Mouse (Mus musculus): ENCODE results near the gene Epor. TPM values are rescaled to one million over a fixed set of nuclear protein-coding genes. Genes with fewer than 3 reads are reported as not detected.

The Epor gene
- polyA plus RNA-seq, 1 experiment: 9.2 TPM

DNA sequence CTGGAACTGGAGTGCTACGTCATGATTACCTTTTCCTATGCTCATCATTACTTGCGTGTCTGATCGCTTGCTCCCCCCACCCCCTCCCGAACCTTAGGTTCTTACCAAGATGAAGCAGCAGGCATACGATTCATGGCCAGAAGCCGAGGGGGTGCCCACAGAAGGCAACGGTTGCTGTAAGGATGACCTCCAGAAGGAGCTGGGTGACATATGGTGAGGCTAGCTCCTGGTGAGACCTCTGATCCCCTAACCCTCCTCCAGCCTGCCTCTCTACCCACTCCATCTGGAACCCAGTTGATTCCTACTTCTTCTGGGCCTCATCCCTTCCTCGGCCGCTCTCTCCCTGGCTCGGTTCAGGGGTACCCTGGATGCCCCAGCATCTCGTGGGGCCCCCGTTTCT lies 29.3 kb downstream of the Epor start:
- TF ChIP-seq POLR2A (IDR thresholded peaks at IDR 0.05; ENCODE audit: borderline replicate concordance, insufficient read depth, low read length) (no peak), CTCF (IDR thresholded peaks at IDR 0.05; ENCODE audit: borderline replicate concordance, insufficient read depth, low read depth, low read length) (no peak)
- Histone ChIP-seq H3K27ac (ENCODE audit: insufficient read depth, low read length) (no peak overlapping the region), H3K27me3 (ENCODE audit: control insufficient read depth, insufficient read depth, low read length) (no peaks in the 10 kb centered on the region), H3K4me1 (ENCODE audit: control insufficient read depth, insufficient read depth, low read length) (peaks cover 25% of the 10 kb centered on the region), H3K4me3 (replicated peaks; ENCODE audit: insufficient read depth, low read depth, low read length) (no peak overlapping the region)
- DNase-seq: peak; percentile 49 to 50
- 19% methylated on average over 12 of the region's 12 CpGs for WGBS

- no peaks in the 10 kb centered on the region for H3K27me3 ChIP-seq (ENCODE audit: control insufficient read depth, insufficient read depth, low read length)
- no peak overlapping the region for H3K4me3 ChIP-seq (replicated peaks; ENCODE audit: insufficient read depth, low read depth, low read length)
- WGBS: 52% methylated on average over 12 of the region's 12 CpGs
- DNase-seq: peak in 1 of 2 experiments; percentile 14
- peaks cover 18% of the 10 kb centered on the region for H3K4me1 ChIP-seq (ENCODE audit: control insufficient read depth, insufficient read depth, low read length)
- TF ChIP-seq POLR2A (IDR thresholded peaks at IDR 0.05; ENCODE audit: borderline replicate concordance, insufficient read depth, low read length) (no peak), CTCF (IDR thresholded peaks at IDR 0.05; ENCODE audit: borderline replicate concordance, insufficient read depth, low read depth, low read length) (no peak)
- H3K27ac ChIP-seq (ENCODE audit: insufficient read depth, low read length): no peak overlapping the region
These were observed 30.7 kb downstream of the Epor start for GRCm38 (mm10) chr9:21932445-21933137.

DNA sequence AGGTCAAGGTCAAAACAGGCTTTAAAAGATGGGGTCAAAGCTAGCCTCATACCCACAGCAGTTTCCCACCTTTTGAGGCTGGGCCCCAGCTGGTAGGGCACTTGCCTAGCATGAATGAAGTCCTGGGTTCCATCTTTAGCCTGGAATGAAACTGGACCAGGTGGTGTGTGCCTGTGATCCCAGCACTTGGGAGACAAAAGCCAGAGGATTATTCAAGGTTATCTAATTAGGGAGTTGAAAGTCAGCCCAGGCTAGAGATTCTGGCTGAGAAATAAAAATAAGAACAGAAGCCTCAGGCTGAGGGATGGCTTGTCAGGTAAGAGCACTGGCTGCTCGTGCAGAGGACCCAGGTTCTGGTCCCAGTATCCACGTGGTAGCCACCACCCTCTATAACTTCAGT lies 31.3 kb downstream of the Epor start:
- WGBS: 15% methylated on average over 2 of the region's 2 CpGs
- Histone ChIP-seq H3K4me1 (ENCODE audit: control insufficient read depth, insufficient read depth, low read length) (peaks cover 18% of the 10 kb centered on the region), H3K4me3 (replicated peaks; ENCODE audit: insufficient read depth, low read depth, low read length) (no peak overlapping the region), H3K27me3 (ENCODE audit: control insufficient read depth, insufficient read depth, low read length) (no peaks in the 10 kb centered on the region), H3K27ac (ENCODE audit: insufficient read depth, low read length) (peak overlapping the region; percentile 51)
- TF ChIP-seq POLR2A (IDR thresholded peaks at IDR 0.05; ENCODE audit: borderline replicate concordance, insufficient read depth, low read length) (no peak), CTCF (IDR thresholded peaks at IDR 0.05; ENCODE audit: borderline replicate concordance, insufficient read depth, low read depth, low read length) (no peak)
- peak; percentile 31 to 65 for DNase-seq

DNA sequence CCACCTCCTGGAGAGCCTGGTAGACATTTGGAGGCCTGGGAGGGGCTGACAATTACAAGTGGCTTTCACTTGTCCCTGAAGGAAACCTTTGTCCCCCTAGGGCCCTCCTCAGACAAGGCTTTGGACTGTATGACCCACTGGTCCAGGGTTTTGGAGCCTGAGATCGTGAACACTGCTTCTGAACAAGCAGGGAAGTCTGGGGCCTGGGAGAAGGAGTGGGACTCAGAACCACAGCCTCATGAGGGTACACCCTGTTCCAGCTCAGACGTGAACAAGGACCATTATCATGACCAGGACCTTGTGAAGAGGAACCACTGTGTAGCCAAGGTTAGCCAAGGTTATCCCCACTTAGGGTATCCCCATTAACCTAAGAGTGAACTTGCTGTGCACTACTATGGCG lies 34.1 kb downstream of the Epor start:
- WGBS: 81% methylated on average over 3 of the region's 3 CpGs
- Histone ChIP-seq H3K27ac (ENCODE audit: insufficient read depth, low read length) (no peak overlapping the region), H3K4me1 (ENCODE audit: control insufficient read depth, insufficient read depth, low read length) (peaks cover 24% of the 10 kb centered on the region), H3K4me3 (replicated peaks; ENCODE audit: insufficient read depth, low read depth, low read length) (no peak overlapping the region), H3K27me3 (ENCODE audit: control insufficient read depth, insufficient read depth, low read length) (no peaks in the 10 kb centered on the region)
- DNase-seq: no peak
- TF ChIP-seq POLR2A (IDR thresholded peaks at IDR 0.05; ENCODE audit: borderline replicate concordance, insufficient read depth, low read length) (no peak), CTCF (IDR thresholded peaks at IDR 0.05; ENCODE audit: borderline replicate concordance, insufficient read depth, low read depth, low read length) (no peak)

GRCm38 (mm10) chr9:21927208-21927753 lies 36.0 kb downstream of the Epor start, which contains the start of the genes Ccdc159 and Tmem205:
TSS of gene Ccdc159 (plus strand) at chr9:21927471.
TSS of gene Tmem205 (minus strand) at chr9:21927556.
- Histone ChIP-seq H3K27me3 (ENCODE audit: control insufficient read depth, insufficient read depth, low read length) (no peaks in the 10 kb centered on the region), H3K4me1 (ENCODE audit: control insufficient read depth, insufficient read depth, low read length) (peaks cover 14% of the 10 kb centered on the region), H3K4me3 (replicated peaks; ENCODE audit: insufficient read depth, low read depth, low read length) (peak within 1 kb of the TSS; percentile 74), H3K27ac (ENCODE audit: insufficient read depth, low read length) (peak within 1 kb of the TSS; percentile 2; the same call in 1 of the 2 replicates)
- WGBS: under 1% methylated on average over 28 of the region's 28 CpGs
- TF ChIP-seq POLR2A (IDR thresholded peaks at IDR 0.05; ENCODE audit: borderline replicate concordance, insufficient read depth, low read length) (peak; percentile 87), CTCF (IDR thresholded peaks at IDR 0.05; ENCODE audit: borderline replicate concordance, insufficient read depth, low read depth, low read length) (no peak)
- peak; percentile 93 to 98 for DNase-seq

GRCm38 (mm10) chr9:21926784-21927183 lies 36.5 kb downstream of the Epor start:
- no peak for DNase-seq
- no peak for TF ChIP-seq POLR2A (IDR thresholded peaks at IDR 0.05; ENCODE audit: borderline replicate concordance, insufficient read depth, low read length)
- no peak for TF ChIP-seq CTCF (IDR thresholded peaks at IDR 0.05; ENCODE audit: borderline replicate concordance, insufficient read depth, low read depth, low read length)

GRCm38 (mm10) chr9:21926155-21926554 lies 37.2 kb downstream of the Epor start:
- Histone ChIP-seq H3K4me3 (replicated peaks; ENCODE audit: insufficient read depth, low read depth, low read length) (no peak overlapping the region), H3K27ac (ENCODE audit: insufficient read depth, low read length) (no peak overlapping the region)
- 80% methylated on average over 6 of the region's 6 CpGs for WGBS

More at GRCm38 (mm10) chr9:21926784-21927183, 36.5 kb downstream of the Epor start:
- 0% methylated on average over 6 of the region's 6 CpGs for WGBS
- H3K4me1 ChIP-seq (ENCODE audit: control insufficient read depth, insufficient read depth, low read length): peaks cover 14% of the 10 kb centered on the region
- H3K27ac ChIP-seq (ENCODE audit: insufficient read depth, low read length): peak overlapping the region; percentile 2; the same call in 1 of the 2 replicates
- H3K4me3 ChIP-seq (replicated peaks; ENCODE audit: insufficient read depth, low read depth, low read length): peak overlapping the region; percentile 74
- H3K27me3 ChIP-seq (ENCODE audit: control insufficient read depth, insufficient read depth, low read length): no peaks in the 10 kb centered on the region

DNA sequence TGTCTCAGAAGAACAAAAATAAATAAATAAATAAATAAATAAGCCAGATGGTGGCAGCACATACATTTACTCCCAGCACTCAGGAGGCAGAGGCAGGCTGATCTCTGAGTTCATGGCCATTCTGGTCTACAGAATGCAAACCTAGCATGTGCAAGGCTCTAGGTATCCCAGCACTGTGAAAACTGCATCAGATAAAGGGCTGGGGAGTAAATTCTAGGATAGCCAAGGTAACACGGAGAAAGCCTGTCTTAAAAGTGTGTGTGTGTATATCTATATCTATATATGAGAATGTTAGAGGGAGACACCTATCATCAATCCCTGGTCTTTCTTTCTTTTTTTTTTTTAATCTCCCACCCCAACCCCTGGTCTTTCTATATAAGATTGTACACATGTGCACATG lies 37.8 kb downstream of the Epor start:
- DNase-seq: no peak
- no peak overlapping the region for H3K27ac ChIP-seq (ENCODE audit: insufficient read depth, low read length)
- no peaks in the 10 kb centered on the region for H3K27me3 ChIP-seq (ENCODE audit: control insufficient read depth, insufficient read depth, low read length)
- H3K4me1 ChIP-seq (ENCODE audit: control insufficient read depth, insufficient read depth, low read length): peaks cover 14% of the 10 kb centered on the region
- WGBS: 97% methylated on average over 1 of the region's 1 CpGs
- no peak for TF ChIP-seq CTCF (IDR thresholded peaks at IDR 0.05; ENCODE audit: borderline replicate concordance, insufficient read depth, low read depth, low read length)
- no peak overlapping the region for H3K4me3 ChIP-seq (replicated peaks; ENCODE audit: insufficient read depth, low read depth, low read length)

More at GRCm38 (mm10) chr9:21926155-21926554, 37.2 kb downstream of the Epor start:
- Histone ChIP-seq H3K4me1 (ENCODE audit: control insufficient read depth, insufficient read depth, low read length) (peaks cover 14% of the 10 kb centered on the region), H3K27me3 (ENCODE audit: control insufficient read depth, insufficient read depth, low read length) (no peaks in the 10 kb centered on the region)
- no peak for TF ChIP-seq POLR2A (IDR thresholded peaks at IDR 0.05; ENCODE audit: borderline replicate concordance, insufficient read depth, low read length)
- TF ChIP-seq CTCF (IDR thresholded peaks at IDR 0.05; ENCODE audit: borderline replicate concordance, insufficient read depth, low read depth, low read length): no peak
- no peak for DNase-seq
